Mouse (Mus musculus) frontal cortex, adult (tissue): ENCODE data around the gene Arrdc5.
A peak's percentile ranks its signal among the peaks of the same experiment; 100 is the strongest.

Experiments used
- ATAC-seq: cut with Nextera tagmentation; 2 replicates; pipeline ENCODE4 v1.9.2; 2017; ENCODE audit warnings: mild to moderate bottlenecking, moderate library complexity, mixed read lengths; ENCODE audit not compliant: low TSS enrichment

Gene Arrdc5

GRCm38 (mm10) chr17:56255863-56256238 is 44.2 kb downstream of the Arrdc5 start:
- ATAC-seq = peak; percentile 85

GRCm38 (mm10) chr17:56255429-56255828 is 44.7 kb downstream of the Arrdc5 start:
- ATAC-seq = no peak

GRCm38 (mm10) chr17:56254695-56255094 is 45.4 kb downstream of the Arrdc5 start:
- no peak for ATAC-seq

- ATAC-seq = peak; percentile 64
Observed at GRCm38 (mm10) chr17:56251136-56251829, 48.8 kb downstream of the Arrdc5 start.

GRCm38 (mm10) chr17:56245608-56246007 is 54.5 kb downstream of the Arrdc5 start:
- no peak for ATAC-seq
